Mouse (Mus musculus) heart, postnatal 0 days (tissue): Measurements from ENCODE around the gene Ccdc51. TPM values are rescaled to one million over a fixed set of nuclear protein-coding genes. Genes with fewer than 3 reads are reported as not detected.

ENCODE experiments used
- ATAC-seq: fragments of 200-750 bp; cut with Nextera tagmentation; 2 replicates; pipeline ENCODE4 v1.8.0; 2017; ENCODE audit warnings: low read depth, moderate number of reproducible peaks, moderate library complexity; ENCODE audit not compliant: insufficient read depth
- DNase-seq: peaks from one replicate; pipeline ENCODE4 v3.0.0-alpha.2; 2016; ENCODE audit warnings: low spot score
- H3K27ac ChIP-seq: fragments of 300-500 bp; sonication (generic); 2 replicates; pipeline ENCODE4 v1.5.1; 2014; ENCODE audit warnings: low read depth, mild to moderate bottlenecking
- H3K27me3 ChIP-seq: fragments of 300-500 bp; sonication (generic); 2 replicates; pipeline ENCODE4 v1.6.1; 2014; ENCODE audit warnings: low read length, mixed read lengths; ENCODE audit not compliant: control insufficient read depth, insufficient read depth
- H3K36me3 ChIP-seq: fragments of 300-500 bp; sonication (generic); replicated peaks from 2 replicates; pipeline ENCODE4 v1.6.1; 2014; ENCODE audit warnings: low read length, mixed read lengths; ENCODE audit not compliant: control insufficient read depth, insufficient read depth
- H3K4me1 ChIP-seq: fragments of 300-500 bp; sonication (generic); 2 replicates; pipeline ENCODE4 v1.6.1; 2014; ENCODE audit warnings: antibody characterized with exemption; ENCODE audit not compliant: control insufficient read depth, insufficient read depth
- H3K4me2 ChIP-seq: fragments of 300-500 bp; sonication (generic); 2 replicates; pipeline ENCODE4 v1.6.1; 2014; ENCODE audit warnings: low read depth, mild to moderate bottlenecking, low read length, moderate library complexity
- H3K4me3 ChIP-seq: fragments of 300-500 bp; sonication (generic); 2 replicates; pipeline ENCODE4 v1.5.1; 2014; ENCODE audit warnings: low read depth, low read length
- H3K9ac ChIP-seq: fragments of 300-500 bp; sonication (generic); replicated peaks from 2 replicates; pipeline ENCODE4 v1.6.1; 2014; ENCODE audit warnings: low read depth, low read length, mixed read lengths
- H3K9me3 ChIP-seq: fragments of 300-500 bp; sonication (generic); replicated peaks from 2 replicates; pipeline ENCODE4 v1.6.1; 2016; ENCODE audit warnings: low read length; ENCODE audit not compliant: control insufficient read depth
- CTCF ChIP-seq: IDR thresholded peaks from 2 replicates; pipeline ENCODE4 v1.5.1; 2016; ENCODE audit warnings: antibody characterized with exemption, control low read depth, low read depth
- EP300 ChIP-seq: IDR thresholded peaks from 2 replicates; pipeline ENCODE4 v1.6.1; 2016; ENCODE audit warnings: antibody characterized with exemption, low read depth
- WGBS: fragments of 180-500 bp; shearing (Covaris S2); extraction: QIAGEN DNeasy Blood & Tissue Kit; methylation state at CpG from one replicate; pipeline ENCODE4 v1.1.7; 2014; 5-methylcytosine and 5-hydroxymethylcytosine counted together
- polyA plus RNA-seq: library from polyadenylated mRNA; unstranded; fragments of >200 nt; fragmentation: Nextera tagmentation; extraction: Ambion mirVana; gene quantifications from 2 replicates; pipeline ENCODE4 v1.2.1, GENCODE M21; 2015
- total RNA-seq: library from RNA; depleted of rRNA; stranded (reverse); fragments of >200 nt; gene quantifications from 2 replicates; pipeline ENCODE4 v1.2.3, GENCODE M21; 2014; ENCODE audit warnings: low replicate concordance

Ccdc51 gene
- total and polyA plus RNA-seq, 2 experiments from 2014 or later: 11.6 to 14.3 TPM

GRCm38 (mm10) chr9:109068095-109068735 lies 14.1 kb upstream of the Ccdc51 start:
- 0 out of 2 replicates have a peak, but pooled peaks have one; percentile 11 for TF ChIP-seq CTCF
- no peak for TF ChIP-seq EP300
- Histone ChIP-seq H3K36me3 (peaks cover 82% of the 10 kb centered on the region), H3K9me3 (no peaks in the 10 kb centered on the region)

GRCm38 (mm10) chr9:109073661-109074573 lies 8.4 kb upstream of the Ccdc51 start, which contains the start of gene Atrip:
Atrip (minus strand) TSS chr9:109074124.
- Histone ChIP-seq H3K4me2 (peak within 1 kb of the TSS; percentile 68), H3K27me3 (no peaks in the 10 kb centered on the region), H3K27ac (peak within 1 kb of the TSS; percentile 43), H3K4me3 (peak within 1 kb of the TSS; percentile 71), H3K9me3 (no peaks in the 10 kb centered on the region), H3K36me3 (peaks cover 28% of the 10 kb centered on the region), H3K9ac (peak within 1 kb of the TSS; percentile 75), H3K4me1 (peaks cover 15% of the 10 kb centered on the region)
- no peak for TF ChIP-seq CTCF
- WGBS: under 1% methylated on average over 57 of the region's 57 CpGs
- ATAC-seq (peak; percentile 98), DNase-seq (peak; percentile 92)

More at GRCm38 (mm10) chr9:109068095-109068735, 14.1 kb upstream of the Ccdc51 start:
- peaks cover 7% of the 10 kb centered on the region for H3K4me1 ChIP-seq
- H3K4me2 ChIP-seq: no peak overlapping the region
- no peak for DNase-seq
- H3K27me3 ChIP-seq: no peaks in the 10 kb centered on the region
- no peak overlapping the region for H3K9ac ChIP-seq
- ATAC-seq: no peak
- H3K4me3 ChIP-seq: no peak overlapping the region
- 95% methylated on average over 3 of the region's 3 CpGs for WGBS
- H3K27ac ChIP-seq: no peak overlapping the region

GRCm38 (mm10) chr9:109080516-109080915 lies 1.8 kb upstream of the Ccdc51 start:
- DNase-seq: no peak

GRCm38 (mm10) chr9:109081749-109082123 lies 557 bp upstream of the Ccdc51 start:
- H3K27ac ChIP-seq: peak overlapping the region; percentile 40; the same call in 1 of the 2 replicates
- peak overlapping the region; percentile 71 for H3K9ac ChIP-seq
- no peak for DNase-seq
- no peaks in the 10 kb centered on the region for H3K9me3 ChIP-seq
- H3K4me2 ChIP-seq: peak overlapping the region; percentile 87
- peak; percentile 4; the same call in 1 of the 2 replicates for ATAC-seq
- peaks cover 15% of the 10 kb centered on the region for H3K4me1 ChIP-seq
- H3K27me3 ChIP-seq: no peaks in the 10 kb centered on the region
- peak overlapping the region; percentile 61 for H3K4me3 ChIP-seq
- no peak for TF ChIP-seq EP300
- TF ChIP-seq CTCF: no peak
- WGBS: 2% methylated on average over 11 of the region's 11 CpGs
- H3K36me3 ChIP-seq: peaks cover 11% of the 10 kb centered on the region

More at GRCm38 (mm10) chr9:109080516-109080915, 1.8 kb upstream of the Ccdc51 start:
- ATAC-seq: no peak
- peaks cover 15% of the 10 kb centered on the region for H3K4me1 ChIP-seq
- H3K27ac ChIP-seq: no peak overlapping the region
- no peak overlapping the region for H3K4me2 ChIP-seq
- WGBS: 76% methylated on average over 3 of the region's 3 CpGs
- H3K9me3 ChIP-seq: no peaks in the 10 kb centered on the region
- TF ChIP-seq CTCF (no peak), EP300 (no peak)
- no peak overlapping the region for H3K9ac ChIP-seq
- no peaks in the 10 kb centered on the region for H3K27me3 ChIP-seq
- H3K36me3 ChIP-seq: peaks cover 11% of the 10 kb centered on the region
- no peak overlapping the region for H3K4me3 ChIP-seq

GRCm38 (mm10) chr9:109084922-109085321 lies 2.6 kb downstream of the Ccdc51 start:
- no peaks in the 10 kb centered on the region for H3K9me3 ChIP-seq
- WGBS: 16% methylated on average over 2 of the region's 2 CpGs
- peak; percentile 33 for DNase-seq

More at GRCm38 (mm10) chr9:109084922-109085321, 2.6 kb downstream of the Ccdc51 start:
- H3K4me3 ChIP-seq: no peak overlapping the region
- H3K27me3 ChIP-seq: no peaks in the 10 kb centered on the region
- peak; percentile 62 for TF ChIP-seq CTCF
- no peak for TF ChIP-seq EP300
- H3K9ac ChIP-seq: no peak overlapping the region
- H3K27ac ChIP-seq: no peak overlapping the region
- H3K4me2 ChIP-seq: no peak overlapping the region
- ATAC-seq: no peak
- peaks cover 11% of the 10 kb centered on the region for H3K36me3 ChIP-seq
- peaks cover 15% of the 10 kb centered on the region for H3K4me1 ChIP-seq
